Mouse (Mus musculus): ENCODE data around the gene Pmp22.

DNA sequence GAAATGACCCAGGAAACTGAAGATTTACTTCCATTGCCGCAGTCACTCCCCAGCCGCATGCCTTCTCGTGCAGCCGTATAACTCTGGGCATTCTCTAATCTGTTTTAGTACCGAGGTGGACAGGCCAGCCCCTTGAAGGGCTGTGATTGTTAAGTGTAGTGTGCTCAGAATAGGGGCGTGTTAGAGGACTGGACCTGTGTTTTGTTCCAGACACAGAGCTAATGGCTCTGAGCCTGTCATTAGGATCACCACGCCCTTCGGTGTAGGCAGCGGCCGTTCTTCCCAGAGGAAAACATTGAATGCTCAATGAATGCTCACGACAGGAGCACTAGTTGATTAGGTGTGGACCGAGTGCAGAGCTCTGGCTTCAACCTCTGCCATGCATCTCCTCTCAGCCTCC is 1.1 kb downstream of the Pmp22 start:
- TF ChIP-seq CTCF (IDR thresholded peaks at IDR 0.05; ENCODE audit: borderline replicate concordance, extremely low read depth, insufficient read depth, insufficient read length) = no peak
- TF ChIP-seq POLR2A (IDR thresholded peaks at IDR 0.05; ENCODE audit: borderline replicate concordance, extremely low read depth, insufficient read depth, insufficient read length, poor library complexity, severe bottlenecking) = no peak
